Mouse (Mus musculus) stomach, embryonic 15.5 days (tissue): Measurements from ENCODE around the gene Luzp2. TPM values are rescaled to one million over a fixed set of nuclear protein-coding genes. Genes with fewer than 3 reads are reported as not detected.

ENCODE experiments used
- ATAC-seq: fragments of 200-750 bp; cut with Nextera tagmentation; 2 replicates; pipeline ENCODE4 v1.8.0; 2017; ENCODE audit warnings: low read depth, moderate number of reproducible peaks, moderate TSS enrichment; ENCODE audit not compliant: insufficient read depth, low FRiP score
- H3K27ac ChIP-seq: fragments of 300-500 bp; sonication (generic); 2 replicates; pipeline ENCODE4 v1.5.1; 2015; ENCODE audit warnings: mild to moderate bottlenecking, inconsistent platforms
- H3K27me3 ChIP-seq: fragments of 300-500 bp; sonication (generic); replicated peaks from 2 replicates; pipeline ENCODE4 v1.6.1; 2015; ENCODE audit warnings: inconsistent platforms
- H3K36me3 ChIP-seq: fragments of 300-500 bp; sonication (generic); 2 replicates; pipeline ENCODE4 v1.6.1; 2015; ENCODE audit warnings: inconsistent platforms
- H3K4me1 ChIP-seq: fragments of 300-500 bp; sonication (generic); 2 replicates; pipeline ENCODE4 v1.6.1; 2015; ENCODE audit warnings: inconsistent platforms
- H3K4me2 ChIP-seq: fragments of 300-500 bp; sonication (generic); 2 replicates; pipeline ENCODE4 v1.6.1; 2015; ENCODE audit warnings: mild to moderate bottlenecking, inconsistent platforms
- H3K4me3 ChIP-seq: fragments of 300-500 bp; sonication (generic); replicated peaks from 2 replicates; pipeline ENCODE4 v1.5.1; 2015; ENCODE audit warnings: inconsistent platforms
- H3K9ac ChIP-seq: fragments of 300-500 bp; sonication (generic); 2 replicates; pipeline ENCODE4 v1.6.1; 2015; ENCODE audit warnings: inconsistent platforms
- H3K9me3 ChIP-seq: fragments of 300-500 bp; sonication (generic); 2 replicates; pipeline ENCODE4 v1.6.1; 2016; ENCODE audit warnings: inconsistent platforms
- WGBS: fragments of 180-500 bp; shearing (Covaris S2); methylation state at CpG from one replicate; pipeline ENCODE4 v1.1.7; 2015; 5-methylcytosine and 5-hydroxymethylcytosine counted together
- polyA plus RNA-seq: library from polyadenylated mRNA; unstranded; fragments of >200 nt; fragmentation: Nextera tagmentation; extraction: Ambion mirVana; gene quantifications from 2 replicates; pipeline ENCODE4 v1.2.1, GENCODE M21; 2015

The Luzp2 gene
- 0.95 and 1.5 TPM in 2 replicates for polyA plus RNA-seq

GRCm38 (mm10) chr7:54835372-54835851, at the start of gene Luzp2:
Luzp2 (plus strand) TSS chr7:54835498.
- under 1% methylated on average over 22 of the region's 22 CpGs for WGBS
- H3K4me3 ChIP-seq = peak within 1 kb of the TSS; percentile 40
- ATAC-seq = peak; percentile 27; the same call in 1 of the 2 replicates
- no peaks in the 10 kb centered on the region for H3K36me3 ChIP-seq
- no peak within 1 kb of the TSS for H3K9ac ChIP-seq
- H3K4me2 ChIP-seq = peak within 1 kb of the TSS; percentile 78
- no peak within 1 kb of the TSS for H3K27ac ChIP-seq
- no peaks in the 10 kb centered on the region for H3K9me3 ChIP-seq
- no peaks in the 10 kb centered on the region for H3K27me3 ChIP-seq
- peaks cover 4% of the 10 kb centered on the region; the same call in 1 of the 2 replicates for H3K4me1 ChIP-seq

DNA sequence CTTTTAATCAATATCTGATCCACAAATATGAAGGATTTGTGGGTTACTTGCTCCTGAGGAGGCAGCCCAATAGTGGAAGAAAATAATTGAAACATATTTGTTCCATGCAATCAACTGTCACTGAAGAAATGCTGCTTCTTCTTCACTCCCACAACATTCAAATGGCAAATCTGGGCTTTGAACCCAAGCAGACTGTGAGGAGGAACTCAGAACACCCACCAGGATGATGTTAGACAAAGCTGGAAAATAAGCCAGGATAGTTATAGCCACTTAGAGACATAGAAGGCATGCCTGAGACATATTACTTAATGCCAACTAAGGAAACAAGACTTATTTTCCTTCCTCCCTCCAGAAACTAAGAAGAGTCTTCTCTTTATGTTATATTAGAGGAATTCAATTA, 47.8 kb upstream of the Luzp2 start:
- Histone ChIP-seq H3K27me3 (no peaks in the 10 kb centered on the region), H3K4me1 (no peaks in the 10 kb centered on the region), H3K36me3 (no peaks in the 10 kb centered on the region), H3K9me3 (no peaks in the 10 kb centered on the region), H3K4me3 (no peak overlapping the region), H3K27ac (no peak overlapping the region), H3K9ac (no peak overlapping the region), H3K4me2 (no peak overlapping the region)
- no peak for ATAC-seq

DNA sequence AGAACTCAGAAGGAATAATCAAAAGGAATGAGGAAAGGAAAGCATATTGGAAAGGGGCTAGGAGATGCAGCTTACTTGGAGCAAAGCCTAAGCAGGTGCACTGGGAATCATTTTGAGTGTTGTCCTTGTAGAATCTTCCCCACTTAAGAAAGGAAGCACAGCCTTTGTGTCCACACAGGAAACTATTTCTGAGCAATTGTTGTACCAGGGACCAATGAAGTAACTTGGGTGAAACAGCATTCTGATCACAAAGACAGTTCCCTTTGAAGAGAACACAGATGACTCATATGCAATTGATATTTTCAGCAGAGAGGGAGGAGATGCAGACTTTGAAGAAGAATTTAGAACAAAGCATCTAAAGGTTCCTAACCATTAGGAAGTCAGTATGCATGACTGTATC, 16.7 kb upstream of the Luzp2 start:
- Histone ChIP-seq H3K9me3 (no peaks in the 10 kb centered on the region), H3K36me3 (no peaks in the 10 kb centered on the region), H3K4me3 (no peak overlapping the region), H3K27me3 (no peaks in the 10 kb centered on the region), H3K9ac (no peak overlapping the region), H3K27ac (no peak overlapping the region), H3K4me2 (no peak overlapping the region), H3K4me1 (no peaks in the 10 kb centered on the region)
- ATAC-seq = no peak

- no peak for ATAC-seq
- no peak overlapping the region for H3K9ac ChIP-seq
- 80% methylated on average over 3 of the region's 3 CpGs for WGBS
- H3K4me1 ChIP-seq = no peaks in the 10 kb centered on the region
- no peak overlapping the region for H3K4me3 ChIP-seq
- H3K36me3 ChIP-seq = no peaks in the 10 kb centered on the region
- no peak overlapping the region for H3K4me2 ChIP-seq
- H3K27me3 ChIP-seq = no peaks in the 10 kb centered on the region
- H3K27ac ChIP-seq = no peak overlapping the region
- H3K9me3 ChIP-seq = no peaks in the 10 kb centered on the region
Observed at GRCm38 (mm10) chr7:54828751-54829150, 6.5 kb upstream of the Luzp2 start.

DNA sequence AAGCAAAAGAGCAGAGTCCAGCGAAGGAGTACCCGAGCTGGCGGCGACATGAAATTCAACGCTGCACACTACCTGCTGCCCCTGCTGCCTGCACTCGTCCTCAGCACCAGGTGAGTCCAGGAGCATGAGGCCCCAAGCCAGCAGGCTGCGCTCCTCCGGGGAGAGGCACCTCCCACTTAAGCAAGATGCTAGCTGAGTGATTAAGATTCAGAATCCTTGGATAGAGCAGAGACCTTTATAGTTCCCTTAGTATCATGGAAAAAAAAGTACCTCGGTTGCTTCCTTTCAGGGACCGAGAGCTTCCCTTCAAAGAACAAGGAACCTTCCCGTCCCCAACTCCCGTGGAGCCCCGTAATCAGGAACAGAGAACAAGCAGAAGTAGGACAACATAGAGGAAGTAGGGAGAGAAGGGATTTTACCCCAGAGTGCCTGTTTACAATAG, 634 bp downstream of the Luzp2 start:
- H3K4me3 ChIP-seq = peak overlapping the region; percentile 40
- WGBS = 7% methylated on average over 13 of the region's 13 CpGs
- peak overlapping the region; percentile 78 for H3K4me2 ChIP-seq
- no peak overlapping the region for H3K27ac ChIP-seq
- no peaks in the 10 kb centered on the region for H3K27me3 ChIP-seq
- H3K36me3 ChIP-seq = no peaks in the 10 kb centered on the region
- H3K9ac ChIP-seq = no peak overlapping the region
- ATAC-seq = no peak
- H3K4me1 ChIP-seq = peaks cover 4% of the 10 kb centered on the region; the same call in 1 of the 2 replicates
- no peaks in the 10 kb centered on the region for H3K9me3 ChIP-seq

DNA sequence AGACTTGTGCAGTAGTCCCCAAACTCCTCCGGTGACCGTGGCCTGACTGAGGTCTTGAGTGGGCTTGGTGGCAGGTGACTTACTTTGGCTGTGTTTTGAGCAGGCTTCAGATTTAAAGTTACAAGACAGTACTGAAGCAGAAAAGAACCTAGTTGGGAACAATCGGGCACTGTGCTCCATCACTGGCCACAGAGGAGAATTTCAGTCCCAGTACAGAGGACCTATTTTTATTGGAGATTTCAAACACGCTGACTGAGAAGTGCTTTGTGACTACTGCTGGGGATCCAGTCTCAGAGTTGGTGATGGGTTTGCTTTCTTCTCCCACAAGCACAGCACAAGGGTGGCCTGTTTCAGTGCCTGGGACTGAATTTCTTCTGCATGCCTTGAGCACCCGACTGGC, 1.1 kb downstream of the Luzp2 start:
- peaks cover 4% of the 10 kb centered on the region; the same call in 1 of the 2 replicates for H3K4me1 ChIP-seq
- H3K4me3 ChIP-seq = no peak overlapping the region
- no peak overlapping the region for H3K27ac ChIP-seq
- no peaks in the 10 kb centered on the region for H3K27me3 ChIP-seq
- no peak overlapping the region for H3K9ac ChIP-seq
- no peaks in the 10 kb centered on the region for H3K9me3 ChIP-seq
- 66% methylated on average over 5 of the region's 5 CpGs for WGBS
- no peak for ATAC-seq
- no peak overlapping the region for H3K4me2 ChIP-seq
- no peaks in the 10 kb centered on the region for H3K36me3 ChIP-seq

GRCm38 (mm10) chr7:54842807-54843335, 7.6 kb downstream of the Luzp2 start:
- WGBS = 54% methylated on average over 4 of the region's 4 CpGs
- Histone ChIP-seq H3K27ac (no peak overlapping the region), H3K9ac (no peak overlapping the region), H3K27me3 (no peaks in the 10 kb centered on the region), H3K4me1 (no peaks in the 10 kb centered on the region), H3K4me3 (no peak overlapping the region), H3K4me2 (no peak overlapping the region), H3K9me3 (no peaks in the 10 kb centered on the region), H3K36me3 (no peaks in the 10 kb centered on the region)
- no peak for ATAC-seq

DNA sequence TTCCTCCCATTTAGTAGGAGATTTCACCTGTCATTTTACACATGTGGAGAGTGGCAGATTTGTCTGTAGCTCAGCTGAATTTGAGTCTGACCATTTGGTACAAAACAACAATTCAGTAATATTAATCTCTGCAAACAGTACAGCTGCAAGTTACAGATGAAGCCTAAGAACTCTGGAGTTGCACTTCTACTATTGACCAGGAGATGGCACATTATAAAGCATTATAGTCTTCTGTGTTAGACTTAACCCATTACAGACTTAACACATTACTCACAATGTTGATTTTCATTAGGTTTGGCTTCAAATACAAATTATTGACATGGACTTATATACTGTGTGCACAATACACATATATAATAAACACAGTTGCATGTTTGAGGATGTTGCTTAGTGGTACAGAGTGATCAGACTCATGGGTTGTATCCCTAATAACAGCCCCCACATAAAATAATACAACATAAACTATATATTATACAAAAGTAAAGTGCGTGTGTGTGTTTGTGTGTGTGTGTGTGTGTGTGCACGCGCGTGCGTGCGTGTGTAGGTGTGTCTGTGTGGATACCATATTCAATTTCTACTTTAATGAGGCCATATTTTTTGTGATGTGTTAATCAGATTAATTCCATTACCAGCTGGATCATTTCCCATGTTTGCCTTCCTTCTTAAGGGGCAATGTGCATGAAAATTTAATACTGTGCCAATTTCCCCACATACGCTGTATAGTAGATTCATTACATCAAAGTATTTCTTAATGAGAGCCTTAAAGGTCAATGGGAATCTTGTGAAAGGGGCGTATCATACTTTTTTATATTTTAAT, 10.8 kb downstream of the Luzp2 start:
- H3K4me1 ChIP-seq = no peaks in the 10 kb centered on the region
- H3K9me3 ChIP-seq = no peaks in the 10 kb centered on the region
- 88% methylated on average over 8 of the region's 8 CpGs for WGBS
- no peak for ATAC-seq
- no peak overlapping the region for H3K4me3 ChIP-seq
- H3K9ac ChIP-seq = no peak overlapping the region
- no peaks in the 10 kb centered on the region for H3K27me3 ChIP-seq
- no peaks in the 10 kb centered on the region for H3K36me3 ChIP-seq
- H3K27ac ChIP-seq = no peak overlapping the region
- no peak overlapping the region for H3K4me2 ChIP-seq

DNA sequence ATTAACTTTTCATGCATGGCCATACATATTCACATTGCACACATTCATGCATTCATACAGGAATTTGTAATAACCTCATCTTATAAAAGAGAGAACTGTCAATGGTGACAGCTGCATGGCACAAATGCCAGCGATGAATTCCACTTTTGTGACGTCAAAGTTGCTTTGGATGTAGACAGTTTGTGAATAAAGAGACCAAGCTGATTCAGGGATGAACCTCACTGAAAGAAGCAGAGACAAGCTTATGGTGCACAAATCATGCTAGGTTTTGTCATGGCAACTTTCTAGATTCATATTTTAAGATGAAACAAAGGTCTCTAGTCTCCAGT, 11.4 kb downstream of the Luzp2 start:
- WGBS = 84% methylated on average over 2 of the region's 2 CpGs
- H3K9me3 ChIP-seq = no peaks in the 10 kb centered on the region
- no peak overlapping the region for H3K9ac ChIP-seq
- no peak for ATAC-seq
- H3K36me3 ChIP-seq = no peaks in the 10 kb centered on the region
- no peaks in the 10 kb centered on the region for H3K27me3 ChIP-seq
- H3K4me1 ChIP-seq = no peaks in the 10 kb centered on the region
- no peak overlapping the region for H3K4me2 ChIP-seq
- no peak overlapping the region for H3K27ac ChIP-seq
- H3K4me3 ChIP-seq = no peak overlapping the region

DNA sequence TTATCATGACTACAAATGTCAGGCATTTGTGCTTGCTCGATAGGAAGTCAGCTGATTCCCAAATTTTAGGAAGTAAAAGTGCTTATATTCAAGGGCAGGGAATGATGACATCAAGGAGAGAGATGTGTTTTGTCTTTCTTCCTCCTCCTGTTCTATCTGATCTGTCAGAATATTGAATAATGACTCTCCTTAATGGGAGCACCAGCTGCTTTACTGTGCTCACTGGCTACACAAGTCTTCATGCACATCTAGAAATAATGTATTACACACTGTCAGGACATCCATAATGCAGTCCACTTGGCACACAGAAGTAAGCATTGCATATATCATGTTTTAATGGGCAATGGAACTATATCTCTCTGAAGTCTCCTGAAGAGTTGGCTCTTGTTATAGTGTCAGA, 17.6 kb downstream of the Luzp2 start:
- Histone ChIP-seq H3K4me2 (no peak overlapping the region), H3K9me3 (no peaks in the 10 kb centered on the region), H3K9ac (no peak overlapping the region), H3K27me3 (no peaks in the 10 kb centered on the region), H3K4me1 (no peaks in the 10 kb centered on the region), H3K4me3 (no peak overlapping the region), H3K27ac (no peak overlapping the region), H3K36me3 (no peaks in the 10 kb centered on the region)
- WGBS = 35% methylated on average over 1 of the region's 1 CpGs
- no peak for ATAC-seq

- no peaks in the 10 kb centered on the region for H3K9me3 ChIP-seq
- no peak for ATAC-seq
- no peak overlapping the region for H3K27ac ChIP-seq
- no peak overlapping the region for H3K9ac ChIP-seq
- H3K27me3 ChIP-seq = no peaks in the 10 kb centered on the region
- no peaks in the 10 kb centered on the region for H3K4me1 ChIP-seq
- H3K4me3 ChIP-seq = no peak overlapping the region
- WGBS = 80% methylated on average over 11 of the region's 11 CpGs
- H3K4me2 ChIP-seq = no peak overlapping the region
- no peaks in the 10 kb centered on the region for H3K36me3 ChIP-seq
Observed at GRCm38 (mm10) chr7:54861230-54861856, 26.0 kb downstream of the Luzp2 start.

GRCm38 (mm10) chr7:54878928-54879644, 43.8 kb downstream of the Luzp2 start:
- Histone ChIP-seq H3K4me1 (no peaks in the 10 kb centered on the region), H3K27ac (no peak overlapping the region), H3K4me2 (no peak overlapping the region), H3K27me3 (no peaks in the 10 kb centered on the region), H3K9me3 (no peaks in the 10 kb centered on the region), H3K4me3 (no peak overlapping the region), H3K36me3 (no peaks in the 10 kb centered on the region), H3K9ac (no peak overlapping the region)
- no peak for ATAC-seq
- WGBS = 76% methylated on average over 4 of the region's 4 CpGs
